Mouse (Mus musculus) spleen, adult 2 months (tissue): ENCODE data around the gene Emilin2.

Source experiments
- CTCF ChIP-seq: fragments of 200-500 bp; IDR thresholded peaks from 2 replicates; pipeline ENCODE4 v1.5.1; 2011; ENCODE audit warnings: mild to moderate bottlenecking, inconsistent platforms; ENCODE audit not compliant: insufficient read depth, insufficient read length, insufficient replicate concordance; ENCODE audit errors: extremely low read depth
- POLR2A ChIP-seq: fragments of 200-500 bp; IDR thresholded peaks from 2 replicates; pipeline ENCODE4 v1.6.1; 2011; ENCODE audit warnings: low read depth, low read length, inconsistent platforms

GRCm38 (mm10) chr17:71214514-71215240, 97.1 kb downstream of the Emilin2 start:
- TF ChIP-seq CTCF (no peak), POLR2A (no peak)
